Mouse (Mus musculus) gastrocnemius, adult 2 months (tissue): ENCODE data around the gene Prune1. TPM values are rescaled to one million over a fixed set of nuclear protein-coding genes. Genes with fewer than 3 reads are reported as not detected.
"Not testable (repeated sequence)": the region's sequence is repeated elsewhere in the genome, so short reads cannot be mapped to it uniquely, and the experiment has no call there.

Source experiments
- DNase-seq: peaks from one replicate; pipeline ENCODE4 v3.0.0; 2022
- H3K27ac ChIP-seq: fragments of 200-600 bp; 2 replicates; pipeline ENCODE4 v1.8.1; 2022; ENCODE audit warnings: mild to moderate bottlenecking
- H3K4me3 ChIP-seq: fragments of 200-600 bp; 2 replicates; pipeline ENCODE4 v1.8.1; 2022; ENCODE audit warnings: mild to moderate bottlenecking, moderate library complexity
- CTCF ChIP-seq: fragments of 200-600 bp; IDR thresholded peaks from 2 replicates; pipeline ENCODE4 v1.8.1; 2022; ENCODE audit warnings: antibody characterized with exemption, mild to moderate bottlenecking, moderate library complexity
- intact Hi-C: fragments of 180-260 bp; cut with DNase I; formaldehyde crosslinking; loops from one replicate; pipeline ENCODE4 v1.15.1; 2025
- total RNA-seq, 2 experiments: library from RNA; stranded (reverse); gene quantifications; 2 replicates each; pipeline ENCODE4 v1.2.3; 2021

Prune1 gene
- total RNA-seq, 2 experiments from 2014 or later = 45.8 to 46.9 TPM

DNA sequence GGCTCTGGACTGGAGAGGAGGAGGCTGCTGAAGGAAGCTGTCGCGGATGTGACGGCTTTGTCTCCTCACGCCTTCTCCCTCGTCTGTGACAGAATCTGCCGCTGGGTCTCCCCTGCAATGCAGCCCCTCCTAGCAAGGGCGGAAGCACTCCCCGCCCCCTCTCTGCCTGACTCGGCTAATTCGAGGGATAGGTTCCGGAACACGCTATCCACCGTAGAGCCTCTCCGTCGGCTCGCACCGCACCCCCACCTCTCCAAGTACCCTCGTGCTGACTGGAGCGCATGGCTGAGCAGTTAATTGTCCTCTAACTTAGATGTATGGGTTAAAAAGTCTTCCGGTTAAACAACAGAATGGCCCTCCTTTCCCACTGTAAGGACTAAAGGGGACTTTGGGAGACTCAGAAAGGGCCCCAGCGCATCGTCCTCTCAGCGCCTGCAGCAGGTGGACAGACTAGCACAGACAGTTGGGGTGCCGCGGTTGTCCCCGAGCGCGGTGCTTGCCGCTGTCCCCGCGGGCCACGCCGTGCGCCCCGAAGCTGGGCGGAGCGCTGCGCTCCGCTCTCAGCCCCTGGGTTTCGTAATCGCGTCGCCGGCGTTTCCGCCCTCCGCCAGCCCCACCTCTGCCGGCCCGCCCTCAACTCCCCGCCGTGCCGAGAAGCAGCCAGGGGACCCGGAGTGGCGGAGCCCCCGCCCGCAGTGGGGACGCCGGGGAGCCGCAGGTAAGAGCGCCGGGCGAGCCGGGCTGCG, 53.6 kb downstream of the Prune1 start, which contains the start of gene Cdc42se1:
Cdc42se1 (plus strand) TSS at position 585 of the 746 bp plus-strand sequence.
- Histone ChIP-seq H3K4me3 (peak within 1 kb of the TSS; percentile 85), H3K27ac (peak within 1 kb of the TSS; percentile 99)
- no peak for TF ChIP-seq CTCF
- DNase-seq = peak; percentile 95
- intact Hi-C loops = no loop called here

DNA sequence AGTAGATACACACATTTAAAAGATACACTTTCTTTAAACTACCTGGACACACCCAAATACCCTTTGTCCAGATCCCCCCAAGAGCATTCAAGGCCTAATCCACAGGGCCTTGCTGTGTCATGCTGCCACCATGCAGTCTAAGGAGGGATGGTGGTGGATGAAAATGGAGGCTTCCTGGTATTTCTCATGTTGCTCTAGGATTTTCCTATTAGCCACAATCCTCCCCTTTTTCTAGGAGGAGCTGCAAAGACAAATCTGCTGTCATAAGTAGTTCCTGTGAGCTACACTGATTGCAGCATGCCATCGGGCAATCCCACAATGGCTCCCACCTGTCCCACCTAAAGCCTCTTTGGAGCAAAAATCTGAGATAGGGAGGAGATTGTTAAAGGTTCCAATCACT, 54.7 kb downstream of the Prune1 start:
- TF ChIP-seq CTCF = no peak
- intact Hi-C loops = no loop called here
- peak overlapping the region; percentile 85 for H3K4me3 ChIP-seq
- DNase-seq = no peak
- peak overlapping the region; percentile 99 for H3K27ac ChIP-seq

GRCm38 (mm10) chr3:95224295-95224694, 57.6 kb downstream of the Prune1 start:
- Histone ChIP-seq H3K4me3 (peak overlapping the region; percentile 13), H3K27ac (peak overlapping the region; percentile 99)
- peak; percentile 47 for DNase-seq
- intact Hi-C loops = no loop called here
- no peak for TF ChIP-seq CTCF

DNA sequence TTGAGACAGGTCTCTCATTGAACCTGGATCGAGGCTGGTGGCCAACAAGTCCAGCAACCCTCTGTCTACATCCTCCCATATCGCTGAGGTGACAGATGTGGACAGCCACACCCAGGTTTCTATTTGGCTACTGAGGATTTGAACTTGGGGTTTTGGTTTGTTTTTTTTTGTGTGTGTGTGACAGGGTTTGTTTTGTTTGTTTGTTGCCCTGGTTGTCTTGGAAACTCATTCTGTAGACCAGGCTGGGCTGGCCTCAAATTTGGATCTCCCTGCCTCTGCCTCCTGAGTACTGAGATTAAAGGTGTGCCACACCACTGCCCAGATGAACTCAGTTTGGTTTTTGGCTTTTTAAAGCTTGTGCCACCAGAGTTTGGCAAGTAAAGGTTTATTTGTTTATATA, 58.8 kb downstream of the Prune1 start:
- H3K27ac ChIP-seq = peak overlapping the region; percentile 99
- no peak overlapping the region for H3K4me3 ChIP-seq
- DNase-seq = no peak
- no peak for TF ChIP-seq CTCF
- intact Hi-C loops = no loop called here

GRCm38 (mm10) chr3:95218466-95219137, 63.3 kb downstream of the Prune1 start:
- DNase-seq = no peak
- Histone ChIP-seq H3K4me3 (peak overlapping the region; percentile 93), H3K27ac (peak overlapping the region; percentile 99)
- intact Hi-C loops = loop anchor here (5.0 kb wide), 2 partner anchors 44 to 56 kb away; partner anchors contain the start of gene Sema6c
- no peak for TF ChIP-seq CTCF

- intact Hi-C loops = loop anchor here (2.0 to 5.0 kb wide), 4 partner anchors 45 to 601 kb away; partner anchors contain the start of genes Rprd2, Sema6c and Tnfaip8l2
- peak within 1 kb of the TSS; percentile 99 for H3K27ac ChIP-seq
These were observed 64.4 kb downstream of the Prune1 start, which contains the start of gene Gabpb2 for GRCm38 (mm10) chr3:95217255-95218134. Gene Gabpb2, minus strand, starts transcription at chr3:95217916.

GRCm38 (mm10) chr3:95216655-95217254, 65.1 kb downstream of the Prune1 start:
- TF ChIP-seq CTCF = no peak
- DNase-seq = no peak
- Histone ChIP-seq H3K27ac (peak overlapping the region; percentile 99), H3K4me3 (peak overlapping the region; percentile 93)
- intact Hi-C loops = loop anchor here (2.0 to 5.0 kb wide), 4 partner anchors 46 to 602 kb away; partner anchors contain the start of genes Rprd2, Sema6c and Tnfaip8l2

More at GRCm38 (mm10) chr3:95217255-95218134, 64.4 kb downstream of the Prune1 start, which contains the start of gene Gabpb2:
- H3K4me3 ChIP-seq = peak within 1 kb of the TSS; percentile 93
- peak; percentile 99; the same call in 1 of the 2 replicates for TF ChIP-seq CTCF
- peak; percentile 98 for DNase-seq

GRCm38 (mm10) chr3:95213609-95213975, 68.3 kb downstream of the Prune1 start:
- intact Hi-C loops = no loop called here
- DNase-seq = no peak
- TF ChIP-seq CTCF = no peak
- Histone ChIP-seq H3K27ac (no peak overlapping the region), H3K4me3 (no peak overlapping the region)

DNA sequence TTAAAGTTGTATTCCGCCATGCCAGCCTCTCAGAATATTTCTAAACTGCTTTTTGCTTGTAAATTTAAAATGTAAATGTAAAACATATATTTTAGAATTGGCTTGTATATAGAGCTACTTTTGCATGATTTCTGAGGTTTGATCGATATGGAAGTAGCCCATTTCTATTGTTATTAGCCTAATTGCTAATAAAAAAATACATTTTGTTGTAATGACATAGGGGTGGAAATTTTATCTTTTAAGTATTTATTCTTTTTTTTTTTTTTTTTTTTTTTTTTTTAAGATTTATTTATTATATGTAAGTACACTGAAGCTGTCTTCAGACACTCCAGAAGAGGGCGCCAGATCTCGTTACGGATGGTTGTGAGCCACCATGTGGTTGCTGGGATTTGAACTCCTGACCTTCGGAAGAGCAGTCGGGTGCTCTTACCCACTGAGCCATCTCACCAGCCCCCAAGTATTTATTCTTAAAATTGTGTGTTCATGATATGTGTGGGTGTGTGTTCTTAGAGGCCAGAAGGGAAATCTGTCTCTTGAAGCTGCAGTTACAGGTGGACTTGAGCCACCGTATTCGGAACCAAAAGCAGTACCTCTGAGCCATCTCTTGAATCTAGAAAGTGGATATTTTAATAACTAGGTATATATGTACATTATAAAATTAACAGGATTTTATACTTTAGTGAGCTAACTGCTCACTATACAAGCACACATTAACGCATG, 68.8 kb downstream of the Prune1 start:
- H3K4me3 ChIP-seq, DNase-seq, intact Hi-C loops, H3K27ac ChIP-seq: not testable (repeated sequence)
- TF ChIP-seq CTCF = peak; percentile 13; the same call in 1 of the 2 replicates

GRCm38 (mm10) chr3:95210585-95210984, 71.3 kb downstream of the Prune1 start:
- intact Hi-C loops = no loop called here
- Histone ChIP-seq H3K4me3 (no peak overlapping the region), H3K27ac (0 out of 2 replicates have a peak overlapping the region, but pooled peaks have one; percentile 9)
- no peak for DNase-seq
- TF ChIP-seq CTCF = no peak

- no peak for TF ChIP-seq CTCF
- no peak for DNase-seq
- Histone ChIP-seq H3K4me3 (no peak overlapping the region), H3K27ac (no peak overlapping the region)
- intact Hi-C loops = no loop called here
These were observed 73.6 kb downstream of the Prune1 start for GRCm38 (mm10) chr3:95208286-95208685.
